Mouse (Mus musculus) erythroblast, adult 5-6 weeks (primary cell): ENCODE measurements around the gene Gm5431. TPM values are rescaled to one million over a fixed set of nuclear protein-coding genes. Genes with fewer than 3 reads are reported as not detected.
A peak's percentile ranks its signal among the peaks of the same experiment; 100 is the strongest.
"Not testable (repeated sequence)": the region's sequence is repeated elsewhere in the genome, so short reads cannot be mapped to it uniquely, and the experiment has no call there.

Source experiments
- ATAC-seq: replicated peaks from 2 replicates; pipeline ENCODE4 v1.8.0; 2016; ENCODE audit warnings: moderate number of reproducible peaks, mild to moderate bottlenecking, moderate TSS enrichment, inconsistent platforms; ENCODE audit not compliant: poor library complexity, low FRiP score, severe bottlenecking
- total RNA-seq, 2 experiments: library from RNA; stranded (forward) in 1 of 2; stranded (reverse) in 1 of 2; fragments of 150-400 nt in 1 of 2; fragments of 200-764, 138-1000 nt in 1 of 2; gene quantifications; 2 replicates each; pipeline versions ENCODE4 v1.2.3 to v1.2.4; 2015 to 2017; ENCODE audit warnings: low replicate concordance in 2 of 2

Gm5431 gene
- total RNA-seq (2015; ENCODE audit: low replicate concordance) (0.42 and 3.5 TPM in 2 replicates), total RNA-seq (2017; ENCODE audit: low replicate concordance) (0.84 TPM in 1 of 2 replicates, not detected in the other)

GRCm38 (mm10) chr11:48902021-48902420, at the start of gene Gm5431:
Gene Gm5431 (minus strand): TSS chr11:48902214.
- ATAC-seq = no peak

- not testable (repeated sequence) for ATAC-seq
These were observed 44.1 kb upstream of the Gm5431 start, which contains the start of gene Psme2b for GRCm38 (mm10) chr11:48946090-48946489. Gene Psme2b (minus strand): TSS chr11:48946190.

GRCm38 (mm10) chr11:48939286-48939685, 37.3 kb upstream of the Gm5431 start:
- not testable (repeated sequence) for ATAC-seq

GRCm38 (mm10) chr11:48935291-48935690, 33.3 kb upstream of the Gm5431 start:
- not testable (repeated sequence) for ATAC-seq

GRCm38 (mm10) chr11:48933923-48934322, 31.9 kb upstream of the Gm5431 start:
- ATAC-seq = not testable (repeated sequence)

GRCm38 (mm10) chr11:48933422-48933821, 31.4 kb upstream of the Gm5431 start:
- not testable (repeated sequence) for ATAC-seq

GRCm38 (mm10) chr11:48928068-48928467, 26.1 kb upstream of the Gm5431 start:
- ATAC-seq = not testable (repeated sequence)

- peak; percentile 69 for ATAC-seq
These were observed 24.4 kb upstream of the Gm5431 start for GRCm38 (mm10) chr11:48926437-48926836.

- not testable (repeated sequence) for ATAC-seq
These were observed 21.8 kb upstream of the Gm5431 start for GRCm38 (mm10) chr11:48923818-48924217.

GRCm38 (mm10) chr11:48918380-48918779, 16.4 kb upstream of the Gm5431 start:
- ATAC-seq = no peak

- no peak for ATAC-seq
These were observed 11.6 kb upstream of the Gm5431 start for GRCm38 (mm10) chr11:48913611-48914010.

GRCm38 (mm10) chr11:48908459-48908858, 6.4 kb upstream of the Gm5431 start:
- no peak for ATAC-seq

GRCm38 (mm10) chr11:48901567-48901930, 465 bp downstream of the Gm5431 start:
- ATAC-seq = not testable (repeated sequence)

- ATAC-seq = not testable (repeated sequence)
These were observed 1.1 kb downstream of the Gm5431 start for GRCm38 (mm10) chr11:48900654-48901566.

- ATAC-seq = no peak
These were observed 3.1 kb downstream of the Gm5431 start for GRCm38 (mm10) chr11:48898812-48899431.

GRCm38 (mm10) chr11:48876680-48877079, 25.3 kb downstream of the Gm5431 start:
- no peak for ATAC-seq

GRCm38 (mm10) chr11:48875343-48875837, 26.6 kb downstream of the Gm5431 start:
- not testable (repeated sequence) for ATAC-seq

- 0 out of 2 replicates have a peak, but pooled peaks have one; percentile 21 for ATAC-seq
These were observed 27.5 kb downstream of the Gm5431 start for GRCm38 (mm10) chr11:48874465-48874864.

GRCm38 (mm10) chr11:48873591-48874290, 28.3 kb downstream of the Gm5431 start:
- peak; percentile 55 for ATAC-seq
